Mouse (Mus musculus) kidney, embryonic 16.5 days (tissue): ENCODE results near the gene Gng2. TPM values are rescaled to one million over a fixed set of nuclear protein-coding genes. Genes with fewer than 3 reads are reported as not detected.

Experiments used
- ATAC-seq: fragments of 200-750 bp; cut with Nextera tagmentation; 2 replicates; pipeline ENCODE4 v1.8.0; 2017; ENCODE audit warnings: moderate TSS enrichment; ENCODE audit not compliant: low FRiP score, low TSS enrichment
- H3K27ac ChIP-seq: fragments of 300-500 bp; sonication (generic); 2 replicates; pipeline ENCODE4 v1.5.1; 2014; ENCODE audit warnings: low read length
- H3K27me3 ChIP-seq: fragments of 300-500 bp; sonication (generic); 2 replicates; pipeline ENCODE4 v1.6.1; 2014; ENCODE audit warnings: low read length, control low read depth, mixed read lengths; ENCODE audit not compliant: insufficient read depth
- H3K36me3 ChIP-seq: fragments of 300-500 bp; sonication (generic); 2 replicates; pipeline ENCODE4 v1.6.1; 2014; ENCODE audit warnings: low read length, control low read depth, mixed read lengths; ENCODE audit not compliant: insufficient read depth
- H3K4me1 ChIP-seq: fragments of 300-500 bp; sonication (generic); 2 replicates; pipeline ENCODE4 v1.6.1; 2014; ENCODE audit warnings: low read length, control low read depth, mixed read lengths; ENCODE audit not compliant: insufficient read depth
- H3K4me2 ChIP-seq: fragments of 300-500 bp; sonication (generic); replicated peaks from 2 replicates; pipeline ENCODE4 v1.6.1; 2014; ENCODE audit warnings: low read depth, low read length
- H3K4me3 ChIP-seq: fragments of 300-500 bp; sonication (generic); 2 replicates; pipeline ENCODE4 v1.5.1; 2014; ENCODE audit warnings: mild to moderate bottlenecking, low read length
- H3K9ac ChIP-seq: fragments of 300-500 bp; sonication (generic); replicated peaks from 2 replicates; pipeline ENCODE4 v1.6.1; 2014; ENCODE audit warnings: low read length
- H3K9me3 ChIP-seq: fragments of 300-500 bp; sonication (generic); 2 replicates; pipeline ENCODE4 v1.6.1; 2016; ENCODE audit warnings: low read length, control low read depth
- WGBS: fragments of 180-500 bp; shearing (Covaris S2); extraction: QIAGEN DNeasy Blood & Tissue Kit; methylation state at CpG from one replicate; pipeline ENCODE4 v1.1.7; 2014; 5-methylcytosine and 5-hydroxymethylcytosine counted together
- polyA plus RNA-seq: library from polyadenylated mRNA; unstranded; fragments of >200 nt; fragmentation: Nextera tagmentation; extraction: Ambion mirVana; gene quantifications from 2 replicates; pipeline ENCODE4 v1.2.1, GENCODE M21; 2015

Gng2 gene
- polyA plus RNA-seq, 1 experiment from 2014 or later, result 52.5 TPM

GRCm38 (mm10) chr14:19946221-19946620 lies 31.2 kb downstream of the Gng2 start:
- ATAC-seq, result no peak
- H3K36me3 ChIP-seq, result no peaks in the 10 kb centered on the region
- no peak overlapping the region for H3K4me3 ChIP-seq
- WGBS, result 94% methylated on average over 7 of the region's 7 CpGs
- no peak overlapping the region for H3K4me2 ChIP-seq
- no peaks in the 10 kb centered on the region for H3K4me1 ChIP-seq
- H3K27ac ChIP-seq, result no peak overlapping the region
- H3K9me3 ChIP-seq, result no peaks in the 10 kb centered on the region
- H3K9ac ChIP-seq, result no peak overlapping the region
- H3K27me3 ChIP-seq, result no peaks in the 10 kb centered on the region

- Histone ChIP-seq H3K4me1 (no peaks in the 10 kb centered on the region), H3K4me2 (no peak overlapping the region), H3K27ac (no peak overlapping the region), H3K36me3 (no peaks in the 10 kb centered on the region), H3K9ac (no peak overlapping the region), H3K9me3 (no peaks in the 10 kb centered on the region), H3K4me3 (no peak overlapping the region), H3K27me3 (no peaks in the 10 kb centered on the region)
- ATAC-seq, result no peak
- 62% methylated on average over 3 of the region's 3 CpGs for WGBS
Measured at GRCm38 (mm10) chr14:19942732-19943131, 34.7 kb downstream of the Gng2 start.

- Histone ChIP-seq H3K4me2 (no peak overlapping the region), H3K9ac (no peak overlapping the region), H3K36me3 (no peaks in the 10 kb centered on the region), H3K4me3 (no peak overlapping the region), H3K9me3 (no peaks in the 10 kb centered on the region), H3K4me1 (no peaks in the 10 kb centered on the region), H3K27me3 (no peaks in the 10 kb centered on the region), H3K27ac (no peak overlapping the region)
- no peak for ATAC-seq
- 78% methylated on average over 4 of the region's 4 CpGs for WGBS
Measured at GRCm38 (mm10) chr14:19942329-19942728, 35.1 kb downstream of the Gng2 start.

- H3K9me3 ChIP-seq, result no peaks in the 10 kb centered on the region
- no peaks in the 10 kb centered on the region for H3K27me3 ChIP-seq
- H3K9ac ChIP-seq, result no peak overlapping the region
- 92% methylated on average over 1 of the region's 1 CpGs for WGBS
- H3K4me2 ChIP-seq, result no peak overlapping the region
- H3K27ac ChIP-seq, result no peak overlapping the region
- H3K4me3 ChIP-seq, result no peak overlapping the region
- no peak for ATAC-seq
- no peaks in the 10 kb centered on the region for H3K36me3 ChIP-seq
- H3K4me1 ChIP-seq, result no peaks in the 10 kb centered on the region
Measured at GRCm38 (mm10) chr14:19940066-19940465, 37.4 kb downstream of the Gng2 start.

GRCm38 (mm10) chr14:19938545-19938944 lies 38.9 kb downstream of the Gng2 start:
- Histone ChIP-seq H3K36me3 (no peaks in the 10 kb centered on the region), H3K27me3 (no peaks in the 10 kb centered on the region), H3K9ac (no peak overlapping the region), H3K9me3 (no peaks in the 10 kb centered on the region), H3K4me2 (no peak overlapping the region), H3K4me3 (no peak overlapping the region), H3K4me1 (no peaks in the 10 kb centered on the region), H3K27ac (no peak overlapping the region)
- no peak for ATAC-seq
- WGBS, result 87% methylated on average over 5 of the region's 5 CpGs

GRCm38 (mm10) chr14:19935084-19935483 lies 42.3 kb downstream of the Gng2 start:
- 95% methylated on average over 3 of the region's 3 CpGs for WGBS
- H3K4me3 ChIP-seq, result no peak overlapping the region
- H3K4me1 ChIP-seq, result no peaks in the 10 kb centered on the region
- H3K36me3 ChIP-seq, result no peaks in the 10 kb centered on the region
- no peaks in the 10 kb centered on the region for H3K9me3 ChIP-seq
- H3K27me3 ChIP-seq, result no peaks in the 10 kb centered on the region
- H3K27ac ChIP-seq, result no peak overlapping the region
- ATAC-seq, result no peak
- H3K4me2 ChIP-seq, result no peak overlapping the region
- no peak overlapping the region for H3K9ac ChIP-seq

GRCm38 (mm10) chr14:19933314-19933713 lies 44.1 kb downstream of the Gng2 start:
- ATAC-seq, result no peak
- H3K9ac ChIP-seq, result no peak overlapping the region

GRCm38 (mm10) chr14:19927879-19928278 lies 49.5 kb downstream of the Gng2 start:
- Histone ChIP-seq H3K4me2 (no peak overlapping the region), H3K4me1 (0 out of 2 replicates have a peak, but pooled peaks cover 3% of the 10 kb centered on the region), H3K27me3 (no peaks in the 10 kb centered on the region), H3K9ac (no peak overlapping the region), H3K9me3 (no peaks in the 10 kb centered on the region), H3K36me3 (peaks cover 9% of the 10 kb centered on the region; the same call in 1 of the 2 replicates), H3K4me3 (no peak overlapping the region), H3K27ac (no peak overlapping the region)
- no peak for ATAC-seq
- 47% methylated on average over 6 of the region's 6 CpGs for WGBS

More at GRCm38 (mm10) chr14:19933314-19933713, 44.1 kb downstream of the Gng2 start:
- WGBS, result 87% methylated on average over 6 of the region's 6 CpGs
- Histone ChIP-seq H3K27ac (no peak overlapping the region), H3K4me2 (no peak overlapping the region), H3K36me3 (no peaks in the 10 kb centered on the region), H3K9me3 (no peaks in the 10 kb centered on the region), H3K4me1 (no peaks in the 10 kb centered on the region), H3K27me3 (no peaks in the 10 kb centered on the region), H3K4me3 (no peak overlapping the region)

GRCm38 (mm10) chr14:19927156-19927555 lies 50.3 kb downstream of the Gng2 start:
- Histone ChIP-seq H3K27ac (no peak overlapping the region), H3K4me3 (no peak overlapping the region), H3K9me3 (no peaks in the 10 kb centered on the region), H3K27me3 (no peaks in the 10 kb centered on the region), H3K9ac (no peak overlapping the region), H3K36me3 (peaks cover 9% of the 10 kb centered on the region; the same call in 1 of the 2 replicates), H3K4me1 (0 out of 2 replicates have a peak, but pooled peaks cover 3% of the 10 kb centered on the region), H3K4me2 (no peak overlapping the region)
- 71% methylated on average over 2 of the region's 2 CpGs for WGBS
- ATAC-seq, result no peak

- Histone ChIP-seq H3K27ac (no peak overlapping the region), H3K4me1 (0 out of 2 replicates have a peak, but pooled peaks cover 3% of the 10 kb centered on the region), H3K4me2 (no peak overlapping the region), H3K4me3 (no peak overlapping the region), H3K9ac (no peak overlapping the region), H3K9me3 (no peaks in the 10 kb centered on the region), H3K36me3 (peaks cover 9% of the 10 kb centered on the region; the same call in 1 of the 2 replicates), H3K27me3 (no peaks in the 10 kb centered on the region)
- WGBS, result 88% methylated on average over 8 of the region's 8 CpGs
- no peak for ATAC-seq
Measured at GRCm38 (mm10) chr14:19926312-19926711, 51.1 kb downstream of the Gng2 start.
